Mouse (Mus musculus) kidney, embryonic 15.5 days (tissue): Measurements from ENCODE around the gene Olfr1272. TPM values are rescaled to one million over a fixed set of nuclear protein-coding genes. Genes with fewer than 3 reads are reported as not detected.
"Not testable (repeated sequence)": the region's sequence is repeated elsewhere in the genome, so short reads cannot be mapped to it uniquely, and the experiment has no call there.

Source experiments
- ATAC-seq: fragments of 200-750 bp; cut with Nextera tagmentation; replicated peaks from 2 replicates; pipeline ENCODE4 v1.8.0; 2017; ENCODE audit warnings: moderate TSS enrichment; ENCODE audit not compliant: low FRiP score
- H3K27ac ChIP-seq: fragments of 300-500 bp; sonication (generic); 2 replicates; pipeline ENCODE4 v1.5.1; 2015; ENCODE audit warnings: mild to moderate bottlenecking, inconsistent platforms
- H3K27me3 ChIP-seq: fragments of 300-500 bp; sonication (generic); 2 replicates; pipeline ENCODE4 v1.6.1; 2015; ENCODE audit warnings: inconsistent platforms
- H3K36me3 ChIP-seq: fragments of 300-500 bp; sonication (generic); 2 replicates; pipeline ENCODE4 v1.6.1; 2015; ENCODE audit warnings: inconsistent platforms
- H3K4me1 ChIP-seq: fragments of 300-500 bp; sonication (generic); 2 replicates; pipeline ENCODE4 v1.6.1; 2015; ENCODE audit warnings: inconsistent platforms
- H3K4me2 ChIP-seq: fragments of 300-500 bp; sonication (generic); 2 replicates; pipeline ENCODE4 v1.6.1; 2015; ENCODE audit warnings: moderate library complexity, mild to moderate bottlenecking, inconsistent platforms
- H3K4me3 ChIP-seq: fragments of 300-500 bp; sonication (generic); replicated peaks from 2 replicates; pipeline ENCODE4 v1.5.1; 2015; ENCODE audit warnings: mild to moderate bottlenecking, inconsistent platforms
- H3K9ac ChIP-seq: fragments of 300-500 bp; sonication (generic); 2 replicates; pipeline ENCODE4 v1.6.1; 2015; ENCODE audit warnings: mild to moderate bottlenecking, inconsistent platforms
- H3K9me3 ChIP-seq: fragments of 300-500 bp; sonication (generic); replicated peaks from 2 replicates; pipeline ENCODE4 v1.6.1; 2016; ENCODE audit warnings: inconsistent platforms
- WGBS: fragments of 180-500 bp; shearing (Covaris S2); methylation state at CpG from one replicate; pipeline ENCODE4 v1.1.7; 2015; ENCODE audit warnings: mixed read lengths; 5-methylcytosine and 5-hydroxymethylcytosine counted together
- polyA plus RNA-seq: library from polyadenylated mRNA; unstranded; fragments of >200 nt; fragmentation: Nextera tagmentation; extraction: Ambion mirVana; gene quantifications from 2 replicates; pipeline ENCODE4 v1.2.1, GENCODE M21; 2015

Olfr1272 gene
- polyA plus RNA-seq: not detected in 2 replicates

DNA sequence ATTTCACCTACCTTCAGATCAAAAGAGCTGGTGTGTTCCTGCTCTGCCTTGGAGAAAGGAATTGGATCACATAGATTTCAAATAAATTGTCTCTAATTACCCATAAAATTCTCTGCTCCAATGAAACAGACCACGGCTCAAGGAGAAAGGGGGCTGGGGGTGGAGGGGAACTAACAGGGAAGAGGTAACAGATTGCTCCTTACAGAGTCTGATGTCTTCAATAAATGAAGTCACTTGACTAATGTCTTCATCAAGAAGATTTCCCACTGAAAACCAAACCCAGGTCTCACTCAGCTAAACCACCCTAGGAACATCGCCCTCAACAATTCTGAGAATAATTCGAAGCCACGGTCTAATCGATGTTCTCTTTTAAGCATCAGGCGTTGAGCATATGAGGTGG, at the start of gene Olfr1272:
TSS of gene Olfr1272 (minus strand) at position 101 of the 400 bp plus-strand sequence.
- no peak within 1 kb of the TSS for H3K27ac ChIP-seq
- no peak within 1 kb of the TSS for H3K4me2 ChIP-seq
- no peaks in the 10 kb centered on the region for H3K27me3 ChIP-seq
- no peaks in the 10 kb centered on the region for H3K9me3 ChIP-seq
- 80% methylated on average over 6 of the region's 6 CpGs for WGBS
- no peaks in the 10 kb centered on the region for H3K36me3 ChIP-seq
- no peak within 1 kb of the TSS for H3K9ac ChIP-seq
- no peak for ATAC-seq
- no peaks in the 10 kb centered on the region for H3K4me1 ChIP-seq
- H3K4me3 ChIP-seq: no peak within 1 kb of the TSS

GRCm38 (mm10) chr2:90321900-90322299, 29.3 kb upstream of the Olfr1272 start, which contains the start of gene Gm13769:
Gm13769 (plus strand) TSS chr2:90322200.
- H3K4me2 ChIP-seq: not testable (repeated sequence)

GRCm38 (mm10) chr2:90270932-90271331, 21.7 kb downstream of the Olfr1272 start, which contains the start of gene Olfr1271:
Olfr1271 (minus strand) TSS chr2:90271032.
- no peak within 1 kb of the TSS for H3K27ac ChIP-seq
- H3K4me2 ChIP-seq: no peak within 1 kb of the TSS
- WGBS: 88% methylated on average over 2 of the region's 2 CpGs
- H3K4me1 ChIP-seq: no peaks in the 10 kb centered on the region
- H3K27me3 ChIP-seq: no peaks in the 10 kb centered on the region
- H3K9me3 ChIP-seq: no peaks in the 10 kb centered on the region
- H3K36me3 ChIP-seq: no peaks in the 10 kb centered on the region
- ATAC-seq: no peak
- H3K4me3 ChIP-seq: no peak within 1 kb of the TSS
- H3K9ac ChIP-seq: no peak within 1 kb of the TSS

More at GRCm38 (mm10) chr2:90321900-90322299, 29.3 kb upstream of the Olfr1272 start, which contains the start of gene Gm13769:
- not testable (repeated sequence) for H3K27ac ChIP-seq, ATAC-seq, H3K9me3 ChIP-seq, H3K4me3 ChIP-seq, H3K36me3 ChIP-seq, H3K9ac ChIP-seq, H3K4me1 ChIP-seq, H3K27me3 ChIP-seq
- WGBS: no CpG with 5 or more reads among the region's 6 CpGs

- no peak for ATAC-seq
- no peaks in the 10 kb centered on the region for H3K4me1 ChIP-seq
- no peaks in the 10 kb centered on the region for H3K36me3 ChIP-seq
- H3K27ac ChIP-seq: no peak within 1 kb of the TSS
- no peak within 1 kb of the TSS for H3K4me2 ChIP-seq
- WGBS: 88% methylated on average over 4 of the region's 4 CpGs
- no peaks in the 10 kb centered on the region for H3K9me3 ChIP-seq
- H3K9ac ChIP-seq: no peak within 1 kb of the TSS
- no peak within 1 kb of the TSS for H3K4me3 ChIP-seq
- H3K27me3 ChIP-seq: no peaks in the 10 kb centered on the region
Measured at GRCm38 (mm10) chr2:90257492-90257891, 35.1 kb downstream of the Olfr1272 start, which contains the start of gene Olfr142. Olfr142 (minus strand) TSS chr2:90257592.

Other genes starting within 250 kb of the Olfr1272 start
- gene Olfr140, start 229.2 kb downstream of the Olfr1272 start, polyA plus RNA-seq: not detected in 2 replicates
- not detected in 2 replicates for gene Olfr1269, start 171.4 kb downstream of the Olfr1272 start, polyA plus RNA-seq
- gene Olfr32, start 150.5 kb downstream of the Olfr1272 start, polyA plus RNA-seq: not detected in 2 replicates
- gene Olfr1270, start 139.8 kb downstream of the Olfr1272 start, polyA plus RNA-seq: 0.06 TPM in 1 of 2 replicates, not detected in the other
- not detected in 2 replicates for gene Olfr1506, start 68.3 kb downstream of the Olfr1272 start, polyA plus RNA-seq
- gene Olfr142, start 35.2 kb downstream of the Olfr1272 start, polyA plus RNA-seq: not detected in 2 replicates
- gene Olfr1271, start 21.8 kb downstream of the Olfr1272 start, polyA plus RNA-seq: not detected in 2 replicates
- gene Gm13769, start 29.4 kb upstream of the Olfr1272 start, polyA plus RNA-seq: 0.13 TPM in 1 of 2 replicates, not detected in the other
- not detected in 2 replicates for gene Olfr1274-ps, start 105.8 kb upstream of the Olfr1272 start, polyA plus RNA-seq